Comparison of ENCODE assay signal across 12 mouse cellular contexts in the genomic region with DNA sequence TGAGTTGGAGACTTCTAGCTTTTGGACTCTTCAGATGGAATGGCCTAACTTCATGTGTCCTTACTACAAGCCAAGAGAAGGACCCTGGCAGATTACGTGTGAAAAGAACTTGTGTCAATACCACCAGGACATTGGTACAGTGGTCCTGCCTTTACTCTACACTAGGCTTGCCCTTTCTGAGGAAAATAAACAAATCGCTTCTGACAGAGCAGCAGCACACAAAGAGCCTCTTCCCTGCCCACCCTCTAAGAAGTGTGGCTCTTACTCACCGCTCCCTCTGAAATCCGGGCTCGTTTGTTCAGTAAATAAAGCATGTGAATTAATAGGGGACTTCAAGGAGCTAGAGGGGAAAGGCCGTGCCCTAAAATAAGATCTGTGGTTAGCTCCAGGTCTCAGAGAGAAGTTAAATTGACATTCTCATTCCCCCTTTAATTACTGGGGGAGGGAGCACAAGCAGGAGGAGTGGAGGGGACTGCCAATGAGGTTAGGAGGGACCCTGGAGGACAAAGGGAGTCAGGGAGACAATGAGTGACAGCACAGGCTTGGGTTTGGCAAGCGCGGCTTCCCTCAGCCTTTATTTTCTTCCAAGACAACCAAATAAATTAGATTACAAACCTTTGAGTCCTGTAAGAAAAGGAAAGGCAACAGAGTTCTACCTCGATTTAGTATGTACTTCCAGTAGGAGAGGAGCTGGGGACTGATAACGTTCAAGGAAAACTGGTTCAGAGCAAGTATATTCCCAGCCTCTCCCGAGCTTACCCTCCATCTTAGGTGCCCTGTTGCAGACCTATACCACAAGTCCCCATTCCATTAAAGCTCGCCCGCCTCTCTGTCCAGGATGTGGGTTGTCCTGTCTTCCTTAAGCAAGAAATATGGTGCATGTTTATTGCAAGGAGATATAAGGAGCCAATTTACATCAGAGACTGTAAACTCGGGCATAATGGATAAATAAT.
DNase-seq lines count a peak whose midpoint lies in the region; ATAC-seq and TF ChIP-seq lines count a peak whose summit lies in the region.
"Had no signal": no experiment of that assay in that cellular context is flagged by ENCODE, and none has a peak within 500 bp of the region (broad histone marks: within the 10 kb centered on the region; RNA-seq: fewer than 3 reads in every experiment).

No protein-coding gene starts in this region.

- no peaks in the 10 kb centered on the region for H3K27me3 ChIP-seq in kidney, embryonic 16.5 days (ENCODE audit: insufficient read depth, low read length)
- H3K27me3 ChIP-seq in kidney, adult 2 months (replicated peaks; ENCODE audit: control insufficient read depth, insufficient read depth, low read length) = no peaks in the 10 kb centered on the region
- peaks cover 19% of the 10 kb centered on the region for H3K27me3 ChIP-seq in forebrain, embryonic 12.5 days
- no peaks in the 10 kb centered on the region for H3K27me3 ChIP-seq in hindbrain, postnatal 0 days (ENCODE audit: insufficient read depth, low read length)
- H3K27me3 ChIP-seq in neural tube, embryonic 13.5 days = no peaks in the 10 kb centered on the region

- H3K4me1 ChIP-seq in kidney, embryonic 16.5 days (ENCODE audit: insufficient read depth, low read length) = peaks cover 17% of the 10 kb centered on the region
- H3K4me1 ChIP-seq in kidney, adult 2 months (ENCODE audit: control insufficient read depth, insufficient read depth, low read length) = peaks cover 27% of the 10 kb centered on the region
- H3K4me1 ChIP-seq in forebrain, embryonic 12.5 days = peaks cover 21% of the 10 kb centered on the region
- peaks cover 8% of the 10 kb centered on the region for H3K4me1 ChIP-seq in hindbrain, postnatal 0 days (ENCODE audit: insufficient read depth, low read length)
- peaks cover 11% of the 10 kb centered on the region for H3K4me1 ChIP-seq in neural tube, embryonic 13.5 days (replicated peaks)

- no peaks in the 10 kb centered on the region for H3K9me3 ChIP-seq in kidney, embryonic 16.5 days (ENCODE audit: low read length)
- no peaks in the 10 kb centered on the region for H3K9me3 ChIP-seq in forebrain, embryonic 12.5 days
- H3K9me3 ChIP-seq in hindbrain, postnatal 0 days (ENCODE audit: low read length) = no peaks in the 10 kb centered on the region
- H3K9me3 ChIP-seq in neural tube, embryonic 13.5 days = no peaks in the 10 kb centered on the region
- H3K9me3 ChIP-seq: heart, embryonic 10.5 days had no signal

- H3K4me3 ChIP-seq in kidney, embryonic 16.5 days (ENCODE audit: low read length) = no peak overlapping the region
- H3K4me3 ChIP-seq in kidney, adult 2 months (ENCODE audit: insufficient read depth, low read depth, low read length) = no peak overlapping the region
- no peak overlapping the region for H3K4me3 ChIP-seq in forebrain, embryonic 12.5 days (replicated peaks)
- H3K4me3 ChIP-seq in hindbrain, postnatal 0 days (ENCODE audit: low read length) = no peak overlapping the region
- H3K4me3 ChIP-seq in neural tube, embryonic 13.5 days = no peak overlapping the region
- H3K4me3 ChIP-seq: heart, embryonic 10.5 days had no signal

- peak; percentile 59; the same call in 1 of the 2 replicates for ATAC-seq in kidney, embryonic 16.5 days (ENCODE audit: low FRiP score, low TSS enrichment)
- ATAC-seq in forebrain, embryonic 12.5 days (ENCODE audit: low FRiP score) = peak; percentile 90
- peak; percentile 83; the same call in 1 of the 2 replicates for ATAC-seq in hindbrain, postnatal 0 days
- ATAC-seq in neural tube, embryonic 13.5 days (ENCODE audit: low read depth) = peak; percentile 74; the same call in 1 of the 2 replicates
- ATAC-seq in monocyte, adult 5-6 weeks (replicated peaks; ENCODE audit: insufficient number of reproducible peaks, low FRiP score, low TSS enrichment, poor library complexity, severe bottlenecking) = no peak
- ATAC-seq: inflammation-experienced regulatory T-cells, adult 6 months had no signal

- H3K4me2 ChIP-seq in kidney, embryonic 16.5 days (replicated peaks; ENCODE audit: low read depth, low read length) = no peak overlapping the region
- peak overlapping the region; percentile 35 for H3K4me2 ChIP-seq in forebrain, embryonic 12.5 days
- H3K4me2 ChIP-seq in hindbrain, postnatal 0 days (ENCODE audit: low read depth, low read length) = 0 out of 2 replicates have a peak overlapping the region, but pooled peaks have one; percentile 2
- H3K4me2 ChIP-seq in neural tube, embryonic 13.5 days = 0 out of 2 replicates have a peak overlapping the region, but pooled peaks have one; percentile 16

- no peaks in the 10 kb centered on the region for H3K36me3 ChIP-seq in kidney, embryonic 16.5 days (ENCODE audit: insufficient read depth, low read length)
- H3K36me3 ChIP-seq in kidney, adult 2 months (ENCODE audit: control insufficient read depth, insufficient read depth, low read length) = no peaks in the 10 kb centered on the region
- no peaks in the 10 kb centered on the region for H3K36me3 ChIP-seq in forebrain, embryonic 12.5 days (replicated peaks)
- no peaks in the 10 kb centered on the region for H3K36me3 ChIP-seq in hindbrain, postnatal 0 days (ENCODE audit: insufficient read depth, low read length)
- H3K36me3 ChIP-seq in neural tube, embryonic 13.5 days = no peaks in the 10 kb centered on the region
- H3K36me3 ChIP-seq: heart, embryonic 10.5 days had no signal

- no peak for TF ChIP-seq CTCF in kidney, adult 2 months (conservative IDR thresholded peaks at IDR 0.05; ENCODE audit: insufficient read depth, insufficient read length, low read depth, low read length)
- TF ChIP-seq CTCF in hindbrain, postnatal 0 days (IDR thresholded peaks at IDR 0.05; ENCODE audit: low read depth) = no peak

- DNase-seq in kidney, adult 2 months = no peak
- DNase-seq in hindbrain, postnatal 0 days (ENCODE audit: low spot score) = peak; percentile 41
- DNase-seq in urinary bladder, adult 18-20 months (ENCODE audit: low spot score in 2 of 2) = no peak
- no peak for DNase-seq in heart, adult 18-20 months
- DNase-seq: lung, adult 18-20 months; right cerebral cortex, postnatal 25 days had no signal

- H3K27ac ChIP-seq in kidney, embryonic 16.5 days (ENCODE audit: low read length) = no peak overlapping the region
- no peak overlapping the region for H3K27ac ChIP-seq in kidney, adult 2 months (ENCODE audit: insufficient read depth, low read depth, low read length)
- no peak overlapping the region for H3K27ac ChIP-seq in forebrain, embryonic 12.5 days
- H3K27ac ChIP-seq in hindbrain, postnatal 0 days = no peak overlapping the region
- no peak overlapping the region for H3K27ac ChIP-seq in neural tube, embryonic 13.5 days (replicated peaks)
- H3K27ac ChIP-seq: heart, embryonic 10.5 days had no signal

- WGBS in kidney, embryonic 16.5 days = 29% methylated on average over 14 of the region's 14 CpGs
- WGBS in kidney, adult 2 months = 69% methylated on average over 14 of the region's 14 CpGs
- 16% methylated on average over 14 of the region's 14 CpGs for WGBS in forebrain, embryonic 12.5 days
- 27% methylated on average over 14 of the region's 14 CpGs for WGBS in hindbrain, postnatal 0 days
- 24% methylated on average over 14 of the region's 14 CpGs for WGBS in neural tube, embryonic 13.5 days

- no peak for TF ChIP-seq POLR2A in kidney, adult 2 months (IDR thresholded peaks at IDR 0.05; ENCODE audit: low read depth, low read length)

- H3K9ac ChIP-seq in kidney, embryonic 16.5 days (replicated peaks; ENCODE audit: low read length) = no peak overlapping the region
- no peak overlapping the region for H3K9ac ChIP-seq in forebrain, embryonic 12.5 days
- H3K9ac ChIP-seq in hindbrain, postnatal 0 days (replicated peaks; ENCODE audit: low read length) = no peak overlapping the region
- H3K9ac ChIP-seq in neural tube, embryonic 13.5 days = no peak overlapping the region
